Mouse (Mus musculus): ENCODE data around the gene Cryzl1. TPM values are rescaled to one million over a fixed set of nuclear protein-coding genes. Genes with fewer than 3 reads are reported as not detected.

The Cryzl1 gene
- total RNA-seq (2021) = 62.8 and 71.7 TPM in 2 replicates
- long read RNA-seq, transcript Cryzl1-202 (10 exons, 1,154 nt) = minor isoform, 5 of 69 reads
- long read RNA-seq, transcript Cryzl1-201 (13 exons, 1,965 nt) = major isoform, 37 of 69 reads
- long read RNA-seq, partial matches to known transcripts = 15 of 69 reads
- long read RNA-seq, other reads (novel, unspliced or antisense) = 12 of 69 reads

- DNase-seq = peak; percentile 95
Observed at GRCm38 (mm10) chr16:91728123-91729065, at the start of gene Cryzl1. Gene Cryzl1, minus strand, starts transcription at chr16:91728975.

DNA sequence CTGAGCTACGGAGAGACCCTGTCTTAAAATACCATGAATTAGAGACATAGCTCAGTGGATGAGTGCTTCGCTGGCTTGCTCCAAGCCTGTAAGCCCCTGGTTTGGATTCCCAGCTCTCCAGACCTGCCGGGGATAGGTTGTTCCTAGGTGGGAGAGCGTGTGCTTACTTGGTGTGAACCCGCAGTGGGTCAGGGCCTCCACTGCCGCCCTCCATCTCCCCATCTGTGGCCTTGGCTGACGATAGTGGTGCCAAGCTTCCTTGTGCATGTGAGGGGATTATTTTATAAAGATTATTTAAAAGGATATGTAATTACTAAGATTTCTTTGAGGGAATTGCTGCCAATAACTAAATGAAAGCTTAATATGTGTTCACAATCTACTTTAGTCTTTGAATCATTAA is 43.8 kb upstream of the Cryzl1 start:
- DNase-seq = no peak

DNA sequence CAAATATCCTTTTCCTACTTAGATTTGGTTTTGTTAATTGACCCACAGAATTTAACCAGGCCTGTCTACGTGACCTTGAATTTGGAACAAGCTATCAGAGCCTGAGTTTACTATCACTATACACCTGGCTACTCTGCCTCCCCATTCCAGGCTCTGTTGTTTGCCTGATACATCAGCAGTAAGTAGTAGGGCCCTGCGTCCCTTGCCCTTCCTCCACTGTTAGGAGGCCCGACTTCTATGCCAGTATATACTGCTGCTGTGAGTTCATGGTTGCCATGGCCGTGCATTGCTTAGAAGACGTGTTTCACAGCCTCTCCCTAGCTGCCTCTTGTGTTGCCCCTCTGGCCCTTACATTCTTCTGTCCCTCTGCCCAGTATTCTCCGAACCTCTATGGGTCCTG is 42.6 kb upstream of the Cryzl1 start:
- no peak for DNase-seq

DNA sequence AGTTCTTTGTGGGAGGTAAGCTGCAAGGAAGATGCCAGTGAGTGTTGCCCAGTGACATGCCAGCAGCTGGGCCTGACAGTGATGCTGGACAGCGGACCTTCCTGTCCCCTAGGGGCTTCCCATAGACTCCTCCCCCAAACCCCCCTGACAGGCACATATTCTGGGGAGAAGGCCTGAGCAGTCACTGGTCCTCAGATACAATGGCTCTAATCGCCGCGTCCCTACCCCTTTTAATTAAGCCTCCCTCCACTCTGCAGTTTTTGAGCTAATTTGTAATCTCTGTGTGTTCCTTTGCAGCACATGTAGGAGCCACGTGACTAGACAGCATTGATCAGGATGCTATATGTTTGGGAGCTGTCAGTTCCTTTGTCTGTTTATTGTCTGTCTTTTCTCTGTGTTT is 41.9 kb upstream of the Cryzl1 start:
- DNase-seq = no peak

GRCm38 (mm10) chr16:91769911-91770310 is 41.1 kb upstream of the Cryzl1 start:
- DNase-seq = no peak

GRCm38 (mm10) chr16:91768586-91768985 is 39.8 kb upstream of the Cryzl1 start:
- no peak for DNase-seq

DNA sequence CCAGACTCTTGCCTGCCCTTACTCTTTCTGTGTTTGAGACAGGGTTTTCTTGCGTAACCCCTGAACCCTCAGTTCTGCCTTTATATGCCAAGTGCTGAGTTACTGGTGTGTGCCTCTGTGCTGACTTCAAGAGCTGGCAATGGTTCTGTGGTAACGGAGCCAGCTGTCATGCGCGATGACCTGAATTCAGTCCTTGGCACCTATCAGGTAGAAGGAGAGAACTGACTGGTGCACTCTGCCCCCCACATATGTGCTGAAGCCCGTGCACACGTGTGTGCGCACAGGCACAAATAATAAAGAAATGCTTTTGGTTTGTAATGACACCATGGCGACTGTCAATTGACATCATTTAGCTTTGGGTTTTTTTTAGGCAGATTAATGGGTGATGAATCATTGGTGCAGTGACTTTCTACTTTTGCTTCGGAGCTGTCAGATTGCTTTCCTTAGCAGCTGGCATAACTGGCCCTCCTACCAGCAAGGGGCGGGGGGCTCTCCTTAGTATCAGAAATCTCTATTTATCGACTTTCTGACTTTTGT is 38.5 kb upstream of the Cryzl1 start:
- peak; percentile 59 for DNase-seq

- DNase-seq = no peak
Observed at GRCm38 (mm10) chr16:91765816-91766210, 37.0 kb upstream of the Cryzl1 start.

GRCm38 (mm10) chr16:91765121-91765815 is 36.5 kb upstream of the Cryzl1 start:
- DNase-seq = no peak

DNA sequence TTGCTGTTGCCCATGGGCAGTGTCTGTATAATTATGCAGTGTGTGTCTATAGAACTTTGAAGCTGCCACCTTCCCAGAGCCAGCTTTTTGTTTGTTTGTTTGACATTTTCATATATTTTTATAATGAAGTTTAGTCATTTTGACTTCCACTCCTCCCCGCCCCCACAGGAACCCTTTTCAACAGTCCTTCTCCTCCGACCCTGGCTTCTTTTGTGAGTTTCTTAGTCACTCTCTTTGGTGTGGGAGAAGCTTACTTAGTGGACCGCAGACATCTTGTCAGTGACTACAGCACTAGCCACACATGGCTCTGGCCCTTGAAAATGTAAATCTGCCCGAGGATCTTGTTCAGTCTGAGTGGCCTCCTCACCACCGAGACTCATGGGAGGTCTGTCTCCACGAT is 35.6 kb upstream of the Cryzl1 start:
- no peak for DNase-seq

- no peak for DNase-seq
Observed at GRCm38 (mm10) chr16:91763975-91764374, 35.2 kb upstream of the Cryzl1 start.

- no peak for DNase-seq
Observed at GRCm38 (mm10) chr16:91762476-91762875, 33.7 kb upstream of the Cryzl1 start.

DNA sequence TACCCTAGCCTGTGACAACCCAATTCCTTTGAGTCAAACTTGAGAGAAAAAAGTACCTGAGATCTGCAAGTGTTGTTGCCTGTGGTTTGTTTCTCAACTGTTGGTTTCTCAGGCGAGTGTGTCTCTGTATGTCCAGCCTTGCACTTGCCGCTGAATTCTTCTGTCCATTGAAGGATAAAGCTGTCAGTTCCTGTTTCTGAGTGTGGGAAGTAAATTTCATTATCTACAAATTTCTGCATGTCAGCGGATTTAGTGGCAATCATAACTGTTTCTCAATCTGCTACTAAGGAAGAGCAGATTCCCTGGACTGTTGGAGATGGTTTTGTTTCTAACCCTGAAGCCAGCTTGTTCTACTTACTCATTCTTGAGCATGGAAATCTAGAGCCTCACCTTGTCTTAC is 33.0 kb upstream of the Cryzl1 start:
- no peak for DNase-seq

DNA sequence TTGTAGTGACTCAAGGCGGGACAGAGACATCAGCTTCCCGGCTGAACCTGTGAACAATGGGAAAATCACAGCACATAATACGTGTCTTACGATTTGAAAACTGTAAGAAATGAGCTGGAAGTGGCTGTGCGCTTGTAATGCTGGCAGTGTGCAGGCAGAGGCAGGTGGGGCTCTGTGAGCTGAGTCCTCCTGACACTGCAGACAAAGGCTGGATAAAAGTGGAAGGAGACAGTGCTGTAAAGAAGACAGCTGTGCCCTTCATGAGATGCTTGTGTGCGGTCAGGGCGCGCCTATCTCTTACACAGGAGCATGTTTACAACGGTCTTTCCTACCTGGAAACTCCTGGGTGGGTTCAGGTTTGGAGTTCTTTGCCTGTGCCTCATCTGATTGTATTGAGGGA is 32.4 kb upstream of the Cryzl1 start:
- DNase-seq = no peak

- no peak for DNase-seq
Observed at GRCm38 (mm10) chr16:91754957-91755356, 26.2 kb upstream of the Cryzl1 start.

- no peak for DNase-seq
Observed at GRCm38 (mm10) chr16:91753611-91754010, 24.8 kb upstream of the Cryzl1 start.

DNA sequence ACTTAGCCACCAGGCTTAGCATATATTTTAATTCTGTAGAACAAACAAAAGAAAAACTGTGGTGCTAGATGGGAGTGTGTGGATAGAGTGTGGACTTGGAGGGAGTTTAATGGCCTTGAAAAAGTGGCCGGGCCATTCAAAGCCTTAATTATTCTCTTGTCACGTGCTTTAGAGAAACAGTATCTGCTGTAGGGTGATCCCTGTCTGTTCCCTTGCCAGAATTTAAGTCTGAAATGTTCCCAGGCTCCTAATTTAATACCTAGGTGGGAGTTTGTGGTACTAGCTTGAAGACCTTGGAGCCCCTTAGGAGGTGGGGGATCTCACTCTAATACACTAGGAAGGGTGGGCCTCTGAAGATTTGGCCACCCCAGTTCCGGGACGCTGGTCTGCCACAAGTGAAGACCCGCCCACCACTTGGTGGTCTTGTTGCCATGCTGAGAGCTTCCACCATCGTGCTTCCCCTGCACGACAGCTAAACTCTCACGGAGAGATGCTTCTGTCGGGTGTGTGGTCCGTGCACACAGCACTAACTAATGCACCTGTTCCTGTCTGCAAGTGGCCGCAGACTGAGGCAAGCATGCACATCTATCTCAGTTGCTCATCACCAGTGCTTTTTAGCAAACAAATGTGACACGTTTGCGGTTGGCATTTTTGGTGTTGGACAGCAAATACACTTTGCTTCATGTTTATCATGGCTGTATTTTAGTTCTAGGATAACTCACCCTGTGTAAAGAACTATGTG is 23.0 kb upstream of the Cryzl1 start:
- no peak for DNase-seq

- no peak for DNase-seq
Observed at GRCm38 (mm10) chr16:91747567-91747966, 18.8 kb upstream of the Cryzl1 start.

DNA sequence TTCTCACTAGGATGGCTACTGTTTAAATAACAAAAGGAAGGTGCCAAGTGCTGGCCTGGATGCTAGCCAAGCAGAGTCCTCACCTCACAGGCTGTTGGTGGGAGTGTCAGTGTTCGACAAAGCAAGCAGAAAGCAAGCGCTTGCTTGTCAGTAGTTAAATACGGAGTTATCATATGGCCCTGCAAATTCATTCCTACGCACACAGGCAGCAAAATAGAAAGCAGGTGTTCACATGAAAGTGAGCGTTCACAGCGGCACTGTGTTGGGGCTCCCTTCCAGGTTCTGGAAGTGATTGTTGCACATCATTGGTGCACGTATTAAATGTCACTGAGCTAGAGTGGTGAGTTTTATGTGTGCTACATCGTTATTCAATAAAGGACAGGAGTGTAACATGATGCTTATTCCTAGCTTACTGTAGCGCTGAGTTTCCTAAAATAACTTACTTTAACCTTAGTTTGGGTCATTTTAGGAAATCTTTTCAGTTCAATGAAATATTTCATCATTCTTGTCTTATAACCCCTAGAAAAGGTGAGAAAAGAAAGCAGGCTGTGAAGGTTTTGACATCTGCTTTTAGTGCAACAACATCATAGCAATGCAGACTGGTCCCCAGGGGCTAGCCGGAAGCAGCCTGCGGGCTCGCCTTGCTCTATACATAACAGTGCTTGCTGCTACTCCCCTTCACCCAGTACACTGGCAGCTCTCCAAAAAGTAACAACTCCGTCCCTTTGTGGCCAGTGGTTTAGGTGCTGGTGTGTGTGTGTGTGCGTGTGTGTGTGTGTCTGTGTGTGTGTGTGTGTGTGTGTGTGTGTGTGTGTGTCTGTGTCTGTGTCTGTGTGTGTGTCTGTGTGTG is 17.6 kb upstream of the Cryzl1 start:
- no peak for DNase-seq

- no peak for DNase-seq
Observed at GRCm38 (mm10) chr16:91743055-91743454, 14.3 kb upstream of the Cryzl1 start.

- no peak for DNase-seq
Observed at GRCm38 (mm10) chr16:91740918-91741255, 12.1 kb upstream of the Cryzl1 start.

Data from adrenal gland, postnatal 25 days (tissue).